Mouse (Mus musculus): ENCODE data around the gene Gm20906. TPM values are rescaled to one million over a fixed set of nuclear protein-coding genes. Genes with fewer than 3 reads are reported as not detected.
"Not testable (repeated sequence)": the region's sequence is repeated elsewhere in the genome, so short reads cannot be mapped to it uniquely, and the experiment has no call there.

The Gm20906 gene
- not detected for total RNA-seq (2021)
- long read RNA-seq, experiment 1, result 0 reads
- long read RNA-seq, experiment 2, result 0 reads

GRCm38 (mm10) chrY:87550666-87551065, at the start of gene Gm20906:
Gene Gm20906 (plus strand): TSS chrY:87550966.
- DNase-seq; intact Hi-C loops (cut with DNase I; ENCODE audit: low total_unique reads): not testable (repeated sequence)

All from gastrocnemius, postnatal 14 days (tissue).